Mouse (Mus musculus): ENCODE data around the gene Adcy4. TPM values are rescaled to one million over a fixed set of nuclear protein-coding genes. Genes with fewer than 3 reads are reported as not detected.
A peak's percentile ranks its signal among the peaks of the same experiment; 100 is the strongest.

Adcy4 gene
- total RNA-seq, 2 experiments from 2014 or later = not detected

- peak; percentile 76 for ATAC-seq (replicated peaks; ENCODE audit: low FRiP score, low TSS enrichment, poor library complexity, severe bottlenecking)
Observed at GRCm38 (mm10) chr14:55724411-55724871, 59.5 kb downstream of the Adcy4 start.

- no peak for ATAC-seq (replicated peaks; ENCODE audit: low FRiP score, low TSS enrichment, poor library complexity, severe bottlenecking)
Observed at GRCm38 (mm10) chr14:55723433-55723832, 60.5 kb downstream of the Adcy4 start.

DNA sequence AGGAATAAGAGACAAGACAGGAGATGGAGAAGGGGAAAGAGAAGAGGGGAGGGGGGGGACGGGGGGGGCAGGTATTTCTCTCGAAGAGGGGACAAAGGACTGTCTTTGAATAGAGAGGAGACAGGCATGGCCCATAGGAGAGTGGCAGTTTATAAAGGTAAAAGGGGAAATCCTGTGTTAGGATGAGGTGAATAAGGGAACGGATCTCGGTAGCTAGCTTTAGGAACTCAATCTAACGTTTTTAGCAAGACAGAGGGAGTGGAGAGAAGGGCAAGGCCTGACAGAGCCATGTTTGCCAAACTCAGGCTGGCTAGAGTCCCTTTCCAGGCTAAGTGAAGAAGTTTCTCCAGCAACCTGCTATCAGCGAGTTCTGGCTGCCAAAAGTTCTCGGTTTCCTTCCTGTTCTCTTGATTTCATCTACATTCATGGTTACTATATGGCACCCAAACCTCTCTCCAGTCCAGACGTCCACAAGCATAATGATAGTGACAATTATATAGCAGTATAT lies 61.4 kb downstream of the Adcy4 start:
- ATAC-seq (replicated peaks; ENCODE audit: low FRiP score, low TSS enrichment, poor library complexity, severe bottlenecking) = no peak

DNA sequence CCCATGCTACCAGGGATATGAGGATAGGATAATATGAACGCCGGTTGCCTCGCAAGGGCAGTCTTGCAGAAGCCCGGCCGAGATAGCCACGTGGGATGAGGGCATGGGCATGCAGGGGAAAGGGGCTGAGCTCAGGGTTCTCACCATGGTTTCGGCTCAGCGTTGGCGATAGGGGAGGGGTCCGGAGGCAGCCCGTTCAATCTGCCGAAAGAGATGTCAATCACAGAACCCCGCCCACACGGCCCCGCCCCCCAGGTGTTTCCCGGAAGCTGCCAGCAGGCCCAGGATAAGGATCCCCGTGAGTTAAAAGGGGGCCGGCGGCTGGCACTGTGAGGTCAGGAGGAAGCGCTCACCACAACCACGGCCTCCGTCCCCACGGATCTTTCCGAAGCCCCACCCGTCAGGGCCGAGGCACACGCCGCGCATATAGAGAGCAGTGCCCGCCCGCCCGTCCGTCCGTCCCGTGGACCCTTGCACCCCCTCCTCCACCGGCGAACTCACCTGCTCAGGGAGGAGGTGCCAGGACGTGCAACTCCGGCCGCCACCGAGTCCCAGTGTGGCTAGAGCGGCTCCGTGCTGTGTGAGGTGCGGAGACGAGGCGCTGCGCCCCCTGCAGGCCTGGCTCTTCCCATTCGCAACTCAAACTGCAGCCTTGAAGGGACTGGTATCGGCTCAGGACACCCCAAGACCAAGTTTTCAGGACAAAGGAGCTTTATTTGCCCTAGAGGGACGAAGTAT lies 62.0 kb downstream of the Adcy4 start, which contains the start of gene Rabggta:
Rabggta (minus strand) TSS at position 564 of the 738 bp plus-strand sequence.
- peak; percentile 81 for ATAC-seq (replicated peaks; ENCODE audit: low FRiP score, low TSS enrichment, poor library complexity, severe bottlenecking)

DNA sequence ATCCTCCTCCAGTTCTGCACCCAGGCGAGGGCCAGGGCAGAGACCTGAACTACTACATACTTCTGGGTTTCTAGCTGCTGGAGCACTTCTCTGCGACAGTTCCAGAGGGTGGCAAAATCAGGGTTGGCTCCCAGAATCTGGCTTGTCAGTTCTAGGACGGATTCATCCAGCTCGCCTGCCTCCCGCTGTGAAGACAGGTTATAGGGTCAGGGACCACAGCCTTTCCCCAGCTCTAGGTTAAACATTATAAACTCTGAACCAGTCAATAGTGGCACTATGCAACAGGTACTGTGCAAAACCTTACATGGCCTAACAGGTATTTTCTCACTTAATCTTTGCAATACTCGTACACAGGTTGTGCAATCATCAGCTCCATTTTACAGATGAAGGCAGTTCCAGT lies 62.8 kb downstream of the Adcy4 start:
- no peak for ATAC-seq (replicated peaks; ENCODE audit: low FRiP score, low TSS enrichment, poor library complexity, severe bottlenecking)

DNA sequence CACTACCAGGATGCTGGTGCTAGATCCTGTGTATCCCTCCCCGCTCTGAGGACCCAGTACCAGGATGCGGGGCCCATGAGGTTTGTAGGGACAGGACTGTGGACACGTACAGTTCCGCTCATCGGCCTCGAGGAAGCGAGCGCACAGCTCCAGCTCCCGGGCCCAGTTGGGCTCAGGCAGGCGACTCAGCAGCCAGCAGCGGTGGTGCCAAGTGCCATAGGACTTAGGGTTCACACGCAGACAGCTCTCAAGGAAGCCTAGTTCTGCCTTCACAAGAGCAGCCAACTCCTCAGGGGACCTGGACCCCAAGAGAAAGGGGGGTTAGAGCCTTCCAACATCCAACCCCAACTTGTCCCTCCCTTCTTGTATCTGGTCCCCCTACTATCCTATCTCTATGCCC lies 63.2 kb downstream of the Adcy4 start:
- no peak for ATAC-seq (replicated peaks; ENCODE audit: low FRiP score, low TSS enrichment, poor library complexity, severe bottlenecking)

DNA sequence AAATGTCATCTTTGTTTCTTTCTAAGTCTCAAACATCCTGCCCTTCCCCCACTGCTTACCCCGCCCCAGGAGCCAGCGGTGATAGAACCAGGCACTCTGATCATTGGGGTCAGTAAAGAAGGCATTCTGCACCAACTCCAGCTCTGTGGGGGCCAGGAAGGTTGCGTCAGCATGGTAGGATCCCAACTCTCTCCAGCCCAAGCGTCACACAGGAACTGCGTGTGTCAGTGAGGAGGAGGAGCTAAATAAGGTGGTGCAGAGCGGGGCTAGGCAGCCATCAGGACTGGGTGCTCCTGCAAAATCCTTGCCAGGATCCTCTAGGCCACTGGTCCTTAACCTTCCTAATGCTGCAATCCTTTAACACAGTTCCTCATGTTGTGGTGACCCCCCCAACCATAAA lies 64.2 kb downstream of the Adcy4 start:
- ATAC-seq (replicated peaks; ENCODE audit: low FRiP score, low TSS enrichment, poor library complexity, severe bottlenecking) = no peak

Other genes with a start within 250 kb of the Adcy4 start
Only the 30 nearest of the 35 such genes appear.
- gene Fitm1, start 208.5 kb downstream of the Adcy4 start, total RNA-seq (2014; fragmentation: Nextera tagmentation) = not detected in 2 replicates
- not detected in 2 replicates for gene Fitm1, start 208.5 kb downstream of the Adcy4 start, total RNA-seq (2017)
- 311 and 359 TPM in 2 replicates for gene Psme1, start 206.0 kb downstream of the Adcy4 start, total RNA-seq (2014; fragmentation: Nextera tagmentation)
- 249 and 300 TPM in 2 replicates for gene Psme1, start 206.0 kb downstream of the Adcy4 start, total RNA-seq (2017)
- gene Emc9, start 198.8 kb downstream of the Adcy4 start, total RNA-seq (2014; fragmentation: Nextera tagmentation) = 37.3 and 44.8 TPM in 2 replicates
- gene Emc9, start 198.8 kb downstream of the Adcy4 start, total RNA-seq (2017) = 22.7 and 26.7 TPM in 2 replicates
- 190 and 268 TPM in 2 replicates for gene Psme2, start 193.0 kb downstream of the Adcy4 start, total RNA-seq (2014; fragmentation: Nextera tagmentation)
- 208 and 351 TPM in 2 replicates for gene Psme2, start 193.0 kb downstream of the Adcy4 start, total RNA-seq (2017)
- gene Rnf31, start 192.4 kb downstream of the Adcy4 start, total RNA-seq (2014; fragmentation: Nextera tagmentation) = 35.8 and 47.0 TPM in 2 replicates
- 23.8 and 46.4 TPM in 2 replicates for gene Rnf31, start 192.4 kb downstream of the Adcy4 start, total RNA-seq (2017)
- gene Irf9, start 180.5 kb downstream of the Adcy4 start, total RNA-seq (2014; fragmentation: Nextera tagmentation) = 57.9 and 65.2 TPM in 2 replicates
- gene Irf9, start 180.5 kb downstream of the Adcy4 start, total RNA-seq (2017) = 41.6 and 41.7 TPM in 2 replicates
- gene Rec8, start 166.1 kb downstream of the Adcy4 start, total RNA-seq (2014; fragmentation: Nextera tagmentation) = 28.2 and 53.3 TPM in 2 replicates
- 16.0 and 27.6 TPM in 2 replicates for gene Rec8, start 166.1 kb downstream of the Adcy4 start, total RNA-seq (2017)
- 79.0 and 101 TPM in 2 replicates for gene Ipo4, start 148.1 kb downstream of the Adcy4 start, total RNA-seq (2014; fragmentation: Nextera tagmentation)
- 21.2 and 26.9 TPM in 2 replicates for gene Ipo4, start 148.1 kb downstream of the Adcy4 start, total RNA-seq (2017)
- 4.9 and 11.6 TPM in 2 replicates for gene Gm49378, start 146.2 kb downstream of the Adcy4 start, total RNA-seq (2014; fragmentation: Nextera tagmentation)
- gene Gm49378, start 146.2 kb downstream of the Adcy4 start, total RNA-seq (2017) = 3.5 and 3.7 TPM in 2 replicates
- 43.8 and 52.6 TPM in 2 replicates for gene Tm9sf1, start 140.3 kb downstream of the Adcy4 start, total RNA-seq (2014; fragmentation: Nextera tagmentation)
- gene Tm9sf1, start 140.3 kb downstream of the Adcy4 start, total RNA-seq (2017) = 61.9 and 77.4 TPM in 2 replicates
- gene Tssk4, start 133.9 kb downstream of the Adcy4 start, total RNA-seq (2014; fragmentation: Nextera tagmentation) = 0.87 and 0.99 TPM in 2 replicates
- gene Tssk4, start 133.9 kb downstream of the Adcy4 start, total RNA-seq (2017) = 0.69 TPM in 1 of 2 replicates, not detected in the other
- gene Mdp1, start 123.6 kb downstream of the Adcy4 start, total RNA-seq (2014; fragmentation: Nextera tagmentation) = 39.9 and 57.6 TPM in 2 replicates
- gene Mdp1, start 123.6 kb downstream of the Adcy4 start, total RNA-seq (2017) = 33.5 and 34.1 TPM in 2 replicates
- gene Gmpr2, start 112.2 kb downstream of the Adcy4 start, total RNA-seq (2014; fragmentation: Nextera tagmentation) = 20.2 and 31.1 TPM in 2 replicates
- 22.6 and 24.8 TPM in 2 replicates for gene Gmpr2, start 112.2 kb downstream of the Adcy4 start, total RNA-seq (2017)
- gene Nedd8, start 112.0 kb downstream of the Adcy4 start, total RNA-seq (2014; fragmentation: Nextera tagmentation) = 398 and 455 TPM in 2 replicates
- gene Nedd8, start 112.0 kb downstream of the Adcy4 start, total RNA-seq (2017) = 365 and 374 TPM in 2 replicates
- gene Tinf2, start 102.3 kb downstream of the Adcy4 start, total RNA-seq (2014; fragmentation: Nextera tagmentation) = 22.2 and 59.3 TPM in 2 replicates
- 22.8 and 24.0 TPM in 2 replicates for gene Tinf2, start 102.3 kb downstream of the Adcy4 start, total RNA-seq (2017)
- not detected in 2 replicates for gene Tgm1, start 70.2 kb downstream of the Adcy4 start, total RNA-seq (2014; fragmentation: Nextera tagmentation)
- gene Tgm1, start 70.2 kb downstream of the Adcy4 start, total RNA-seq (2017) = 0.15 TPM in 1 of 2 replicates, not detected in the other
- 14.4 and 20.2 TPM in 2 replicates for gene Rabggta, start 61.8 kb downstream of the Adcy4 start, total RNA-seq (2014; fragmentation: Nextera tagmentation)
- gene Rabggta, start 61.8 kb downstream of the Adcy4 start, total RNA-seq (2017) = 7.7 and 12.6 TPM in 2 replicates
- gene Dhrs1, start 38.4 kb downstream of the Adcy4 start, total RNA-seq (2014; fragmentation: Nextera tagmentation) = 21.5 and 31.0 TPM in 2 replicates
- 10.0 and 10.3 TPM in 2 replicates for gene Dhrs1, start 38.4 kb downstream of the Adcy4 start, total RNA-seq (2017)
- gene Nop9, start 38.4 kb downstream of the Adcy4 start, total RNA-seq (2014; fragmentation: Nextera tagmentation) = 35.8 and 52.0 TPM in 2 replicates
- gene Nop9, start 38.4 kb downstream of the Adcy4 start, total RNA-seq (2017) = 24.8 and 27.5 TPM in 2 replicates
- not detected in 2 replicates for gene Cideb, start 25.6 kb downstream of the Adcy4 start, total RNA-seq (2014; fragmentation: Nextera tagmentation)
- gene Cideb, start 25.6 kb downstream of the Adcy4 start, total RNA-seq (2017) = not detected in 2 replicates
- gene Ltb4r2, start 22.7 kb downstream of the Adcy4 start, total RNA-seq (2014; fragmentation: Nextera tagmentation) = not detected in 2 replicates
- gene Ltb4r2, start 22.7 kb downstream of the Adcy4 start, total RNA-seq (2017) = 0.38 and 1.7 TPM in 2 replicates
- 0.50 and 3.5 TPM in 2 replicates for gene Ltb4r1, start 18.1 kb downstream of the Adcy4 start, total RNA-seq (2014; fragmentation: Nextera tagmentation)
- gene Ltb4r1, start 18.1 kb downstream of the Adcy4 start, total RNA-seq (2017) = 0.76 and 3.1 TPM in 2 replicates
- 55.7 and 87.0 TPM in 2 replicates for gene Ripk3, start 4.8 kb upstream of the Adcy4 start, total RNA-seq (2014; fragmentation: Nextera tagmentation)
- 8.9 and 23.1 TPM in 2 replicates for gene Ripk3, start 4.8 kb upstream of the Adcy4 start, total RNA-seq (2017)
- gene Nfatc4, start 39.0 kb upstream of the Adcy4 start, total RNA-seq (2014; fragmentation: Nextera tagmentation) = not detected in 2 replicates
- not detected in 2 replicates for gene Nfatc4, start 39.0 kb upstream of the Adcy4 start, total RNA-seq (2017)
- 1.9 and 2.7 TPM in 2 replicates for gene Nynrin, start 69.9 kb upstream of the Adcy4 start, total RNA-seq (2014; fragmentation: Nextera tagmentation)
- 1.2 and 2.0 TPM in 2 replicates for gene Nynrin, start 69.9 kb upstream of the Adcy4 start, total RNA-seq (2017)
- gene Cbln3, start 100.3 kb upstream of the Adcy4 start, total RNA-seq (2014; fragmentation: Nextera tagmentation) = not detected in 2 replicates
- gene Cbln3, start 100.3 kb upstream of the Adcy4 start, total RNA-seq (2017) = not detected in 2 replicates
- 10.9 and 12.1 TPM in 2 replicates for gene Khnyn, start 100.9 kb upstream of the Adcy4 start, total RNA-seq (2014; fragmentation: Nextera tagmentation)
- gene Khnyn, start 100.9 kb upstream of the Adcy4 start, total RNA-seq (2017) = 8.7 and 16.3 TPM in 2 replicates
- 7.8 and 17.0 TPM in 2 replicates for gene Sdr39u1, start 116.2 kb upstream of the Adcy4 start, total RNA-seq (2014; fragmentation: Nextera tagmentation)
- gene Sdr39u1, start 116.2 kb upstream of the Adcy4 start, total RNA-seq (2017) = 3.9 and 6.7 TPM in 2 replicates
- 1.4 TPM in 1 of 2 replicates, not detected in the other for gene Cma1, start 160.6 kb upstream of the Adcy4 start, total RNA-seq (2014; fragmentation: Nextera tagmentation)
- 1.1 TPM in 1 of 2 replicates, not detected in the other for gene Cma1, start 160.6 kb upstream of the Adcy4 start, total RNA-seq (2017)
- not detected in 2 replicates for gene Cma2, start 166.9 kb upstream of the Adcy4 start, total RNA-seq (2014; fragmentation: Nextera tagmentation)
- gene Cma2, start 166.9 kb upstream of the Adcy4 start, total RNA-seq (2017) = not detected in 2 replicates